ENCODE assay signal across 23 mouse cellular contexts in genomic region chr5:30444327-30444895, GRCm38 (mm10). TPM values are rescaled to one million over a fixed set of nuclear protein-coding genes. Genes with fewer than 3 reads are reported as not detected.
"Had no signal": no experiment of that assay in that cellular context is flagged by ENCODE, and none has a peak within 500 bp of the region (broad histone marks: within the 10 kb centered on the region; RNA-seq: fewer than 3 reads in every experiment).

No protein-coding gene starts in this region.

- ATAC-seq: liver, embryonic 12.5 days had no signal

- H3K4me3 ChIP-seq: kidney, embryonic 15.5 days; limb, embryonic 10.5 days; limb, embryonic 13.5 days; liver, embryonic 12.5 days; liver, embryonic 15.5 days; lung, embryonic 15.5 days; megakaryocyte, embryonic 14.5 days; midbrain, embryonic 12.5 days; neural tube, embryonic 12.5 days; stomach, embryonic 15.5 days had no signal

- H3K27ac ChIP-seq: kidney, embryonic 15.5 days; limb, embryonic 10.5 days; limb, embryonic 13.5 days; liver, embryonic 12.5 days; liver, embryonic 15.5 days; lung, embryonic 15.5 days; midbrain, embryonic 12.5 days; neural tube, embryonic 12.5 days; stomach, embryonic 15.5 days had no signal

- H3K9me3 ChIP-seq: kidney, embryonic 15.5 days; limb, embryonic 10.5 days; limb, embryonic 13.5 days; liver, embryonic 12.5 days; liver, embryonic 15.5 days; lung, embryonic 15.5 days; megakaryocyte, embryonic 14.5 days; midbrain, embryonic 12.5 days; neural tube, embryonic 12.5 days; stomach, embryonic 15.5 days had no signal

- H3K4me1 ChIP-seq: kidney, embryonic 15.5 days; liver, embryonic 12.5 days; liver, embryonic 15.5 days; megakaryocyte, embryonic 14.5 days; midbrain, embryonic 12.5 days; neural tube, embryonic 12.5 days; stomach, embryonic 15.5 days had no signal

- H3K27me3 ChIP-seq: liver, embryonic 12.5 days; liver, embryonic 15.5 days; lung, embryonic 15.5 days; neural tube, embryonic 12.5 days; stomach, embryonic 15.5 days had no signal

- DNase-seq: kidney, adult 11 months; kidney, adult 8-10 months; kidney, postnatal 10 days; kidney, postnatal 4 days; layer of hippocampus, adult 9-11 months; liver; lung, adult 18-20 months; lung, postnatal 10 days; lung, postnatal 36 days; right cerebral cortex, adult 18-20 months; right cerebral cortex, postnatal 25 days; spleen, adult 18-20 months; thymus, postnatal 25 days had no signal

- H3K9ac ChIP-seq: kidney, embryonic 15.5 days; limb, embryonic 13.5 days; liver, embryonic 12.5 days; liver, embryonic 15.5 days; lung, embryonic 15.5 days; midbrain, embryonic 12.5 days; neural tube, embryonic 12.5 days; stomach, embryonic 15.5 days had no signal

- H3K36me3 ChIP-seq: kidney, embryonic 15.5 days; limb, embryonic 10.5 days; limb, embryonic 13.5 days; liver, embryonic 12.5 days; liver, embryonic 15.5 days; lung, embryonic 15.5 days; midbrain, embryonic 12.5 days; neural tube, embryonic 12.5 days; stomach, embryonic 15.5 days had no signal

- H3K4me2 ChIP-seq: kidney, embryonic 15.5 days; limb, embryonic 13.5 days; liver, embryonic 12.5 days; liver, embryonic 15.5 days; lung, embryonic 15.5 days; midbrain, embryonic 12.5 days; neural tube, embryonic 12.5 days; stomach, embryonic 15.5 days had no signal

RNA-seq across cellular contexts. Expression of gene Otof, which starts 17.3 kb away (rescaled TPM):
- polyA plus RNA-seq: liver, embryonic 15.5 days had no signal

RNA-seq across cellular contexts. Expression of gene 1700001C02Rik, which starts 21.4 kb away (rescaled TPM):
- polyA plus RNA-seq: kidney, embryonic 15.5 days; limb, embryonic 10.5 days; limb, embryonic 13.5 days; liver, embryonic 12.5 days; liver, embryonic 15.5 days; midbrain, embryonic 12.5 days; neural tube, embryonic 12.5 days had no signal
